Mouse (Mus musculus) neural tube, embryonic 11.5 days (tissue): ENCODE measurements around the gene Ppm1n. TPM values are rescaled to one million over a fixed set of nuclear protein-coding genes. Genes with fewer than 3 reads are reported as not detected.

Experiments used
- ATAC-seq: fragments of 200-750 bp; cut with Nextera tagmentation; 2 replicates; pipeline ENCODE4 v1.8.0; 2017; ENCODE audit warnings: moderate number of reproducible peaks, mild to moderate bottlenecking, moderate TSS enrichment, moderate library complexity; ENCODE audit not compliant: insufficient read depth, low FRiP score, low TSS enrichment
- DNase-seq: peaks from one replicate; pipeline ENCODE4 v3.0.0-alpha.2; 2015; ENCODE audit warnings: low spot score
- H3K27ac ChIP-seq: fragments of 300-500 bp; sonication (generic); 2 replicates; pipeline ENCODE4 v1.5.1; 2014; ENCODE audit warnings: low read depth, mild to moderate bottlenecking, low read length
- H3K27me3 ChIP-seq: fragments of 300-500 bp; sonication (generic); 2 replicates; pipeline ENCODE4 v1.6.1; 2014; ENCODE audit warnings: mild to moderate bottlenecking, low read length, mixed read lengths; ENCODE audit not compliant: control insufficient read depth, insufficient read depth
- H3K36me3 ChIP-seq: fragments of 300-500 bp; sonication (generic); 2 replicates; pipeline ENCODE4 v1.6.1; 2014; ENCODE audit warnings: mild to moderate bottlenecking, low read length, moderate library complexity, mixed read lengths; ENCODE audit not compliant: control insufficient read depth, insufficient read depth
- H3K4me1 ChIP-seq: fragments of 300-500 bp; sonication (generic); 2 replicates; pipeline ENCODE4 v1.6.1; 2014; ENCODE audit warnings: low read length, mixed read lengths; ENCODE audit not compliant: control insufficient read depth, insufficient read depth
- H3K4me2 ChIP-seq: fragments of 300-500 bp; sonication (generic); 2 replicates; pipeline ENCODE4 v1.6.1; 2014; ENCODE audit warnings: low read depth, mild to moderate bottlenecking, moderate library complexity
- H3K4me3 ChIP-seq: fragments of 300-500 bp; sonication (generic); 2 replicates; pipeline ENCODE4 v1.5.1; 2014; ENCODE audit warnings: low read depth, low read length
- H3K9ac ChIP-seq: fragments of 300-500 bp; sonication (generic); 2 replicates; pipeline ENCODE4 v1.6.1; 2014; ENCODE audit warnings: mild to moderate bottlenecking, low read length
- H3K9me3 ChIP-seq: fragments of 300-500 bp; sonication (generic); 2 replicates; pipeline ENCODE4 v1.6.1; 2016; ENCODE audit warnings: low read length; ENCODE audit not compliant: control insufficient read depth
- WGBS: fragments of 180-500 bp; shearing (Covaris S2); extraction: QIAGEN DNeasy Blood & Tissue Kit; methylation state at CpG from one replicate; pipeline ENCODE4 v1.1.7; 2014; 5-methylcytosine and 5-hydroxymethylcytosine counted together
- polyA plus RNA-seq: library from polyadenylated mRNA; unstranded; fragments of >200 nt; fragmentation: Nextera tagmentation; extraction: Ambion mirVana; gene quantifications from 2 replicates; pipeline ENCODE4 v1.2.1, GENCODE M21; 2014

The Ppm1n gene
- polyA plus RNA-seq, 1 experiment from 2014 or later, result not detected

DNA sequence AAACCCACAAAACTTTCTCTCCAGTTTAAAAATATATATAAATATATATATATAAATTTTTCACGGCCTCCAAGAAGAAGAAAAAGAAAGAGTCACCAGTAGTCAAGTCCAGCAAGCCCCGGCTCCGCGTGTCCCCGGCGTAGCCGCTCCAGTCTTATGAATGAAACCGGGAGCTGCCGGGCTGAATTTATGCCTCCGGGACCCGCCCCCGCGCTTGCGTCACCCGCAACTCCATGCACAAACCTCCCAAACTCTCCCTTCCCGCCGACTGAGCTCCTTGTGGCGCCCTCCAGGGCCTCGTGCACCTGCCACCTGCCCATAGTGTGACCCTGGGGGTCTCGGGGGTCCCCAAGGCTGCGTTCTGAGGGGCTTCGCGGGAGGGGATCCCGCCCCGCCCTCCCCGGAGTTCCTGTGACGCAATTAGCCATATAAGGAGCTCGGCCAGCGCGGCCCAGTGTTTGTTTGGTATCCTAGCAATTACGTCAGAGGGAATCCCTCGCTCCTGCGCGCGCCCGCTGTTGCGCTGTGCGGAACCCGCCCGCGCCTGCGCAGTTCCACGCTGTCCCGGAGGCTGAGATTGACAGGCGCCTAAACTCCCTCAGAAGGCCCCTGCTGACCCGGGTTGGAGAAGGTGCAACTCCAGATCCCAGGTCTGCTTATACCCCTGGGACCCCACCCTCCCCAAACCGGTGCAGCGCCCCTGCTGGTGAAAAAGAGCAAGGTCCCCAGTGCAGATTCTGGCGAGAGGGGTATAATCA, 30.2 kb upstream of the Ppm1n start, which contains the start of gene Fosb:
Gene Fosb, minus strand, starts transcription at position 168 of the 758 bp plus-strand sequence.
- H3K9me3 ChIP-seq, result no peaks in the 10 kb centered on the region
- peak within 1 kb of the TSS; percentile 50 for H3K9ac ChIP-seq
- WGBS, result under 1% methylated on average over 49 of the region's 49 CpGs
- no peaks in the 10 kb centered on the region for H3K36me3 ChIP-seq
- peaks cover 12% of the 10 kb centered on the region for H3K4me1 ChIP-seq
- H3K27ac ChIP-seq, result no peak within 1 kb of the TSS
- H3K4me2 ChIP-seq, result peak within 1 kb of the TSS; percentile 95
- DNase-seq, result peak; percentile 95
- peak within 1 kb of the TSS; percentile 57 for H3K4me3 ChIP-seq
- ATAC-seq, result peak; percentile 83
- H3K27me3 ChIP-seq, result peaks cover 28% of the 10 kb centered on the region

- Histone ChIP-seq H3K4me3 (peak overlapping the region; percentile 57), H3K9me3 (no peaks in the 10 kb centered on the region), H3K4me1 (peaks cover 16% of the 10 kb centered on the region), H3K27me3 (peaks cover 34% of the 10 kb centered on the region), H3K36me3 (no peaks in the 10 kb centered on the region), H3K9ac (peak overlapping the region; percentile 11; the same call in 1 of the 2 replicates), H3K27ac (no peak overlapping the region), H3K4me2 (peak overlapping the region; percentile 95)
- WGBS, result 1% methylated on average over 48 of the region's 48 CpGs
- DNase-seq, result no peak
- no peak for ATAC-seq
Measured at GRCm38 (mm10) chr7:19309278-19309883, 29.5 kb upstream of the Ppm1n start.

GRCm38 (mm10) chr7:19308454-19309277, 28.8 kb upstream of the Ppm1n start:
- peak overlapping the region; percentile 44 for H3K9ac ChIP-seq
- no peaks in the 10 kb centered on the region for H3K36me3 ChIP-seq
- peaks cover 16% of the 10 kb centered on the region for H3K4me1 ChIP-seq
- peaks cover 42% of the 10 kb centered on the region for H3K27me3 ChIP-seq
- under 1% methylated on average over 58 of the region's 58 CpGs for WGBS
- peak overlapping the region; percentile 57 for H3K4me3 ChIP-seq
- no peak overlapping the region for H3K27ac ChIP-seq
- ATAC-seq, result peak; percentile 70
- no peaks in the 10 kb centered on the region for H3K9me3 ChIP-seq
- DNase-seq, result peak; percentile 97
- peak overlapping the region; percentile 95 for H3K4me2 ChIP-seq

DNA sequence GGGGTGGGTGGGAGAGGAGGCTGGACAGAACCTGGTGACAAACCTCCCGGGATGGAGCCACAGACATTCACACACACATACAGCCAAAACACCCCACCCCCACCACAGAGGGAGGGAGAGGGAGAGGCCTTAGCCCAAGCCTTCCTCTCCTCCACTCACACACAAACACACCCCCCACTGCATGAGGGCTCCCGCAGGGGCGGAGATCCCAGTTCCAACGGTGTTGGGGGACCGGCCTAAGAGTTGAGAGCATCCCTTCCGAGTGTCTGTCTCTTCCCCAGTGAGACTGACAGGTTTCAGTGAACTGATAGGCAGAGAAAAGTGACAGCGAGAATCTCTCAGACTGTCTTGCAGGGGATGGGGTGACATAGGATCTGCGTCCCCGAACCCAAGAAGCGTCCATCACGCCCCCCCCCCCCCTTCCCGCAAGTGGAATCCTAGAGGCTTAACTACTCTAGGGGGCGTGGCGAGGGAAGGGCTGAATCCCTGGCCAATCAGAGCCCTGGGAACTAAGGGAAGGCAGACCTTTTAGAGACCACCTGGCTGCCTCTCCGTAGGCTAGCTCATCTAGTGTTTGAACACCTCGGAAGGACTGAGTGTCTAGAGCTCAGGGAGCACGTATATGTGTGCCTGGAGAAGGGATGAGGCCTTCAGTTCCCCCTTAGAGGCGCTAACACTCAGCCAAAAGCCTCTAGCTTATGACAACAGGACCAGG, 28.0 kb upstream of the Ppm1n start:
- 2% methylated on average over 18 of the region's 18 CpGs for WGBS
- Histone ChIP-seq H3K27me3 (peaks cover 49% of the 10 kb centered on the region), H3K9ac (peak overlapping the region; percentile 44), H3K27ac (no peak overlapping the region), H3K4me1 (peaks cover 16% of the 10 kb centered on the region), H3K4me2 (peak overlapping the region; percentile 95), H3K9me3 (no peaks in the 10 kb centered on the region), H3K36me3 (no peaks in the 10 kb centered on the region), H3K4me3 (peak overlapping the region; percentile 57)
- ATAC-seq (peak; percentile 33), DNase-seq (peak; percentile 65)

- Histone ChIP-seq H3K9me3 (no peaks in the 10 kb centered on the region), H3K9ac (no peak overlapping the region), H3K27ac (no peak overlapping the region), H3K36me3 (no peaks in the 10 kb centered on the region), H3K4me2 (no peak overlapping the region), H3K4me1 (peaks cover 16% of the 10 kb centered on the region), H3K4me3 (no peak overlapping the region), H3K27me3 (peaks cover 57% of the 10 kb centered on the region)
- ATAC-seq, result no peak
- 68% methylated on average over 25 of the region's 25 CpGs for WGBS
- no peak for DNase-seq
Measured at GRCm38 (mm10) chr7:19306819-19307738, 27.2 kb upstream of the Ppm1n start.

GRCm38 (mm10) chr7:19305796-19306765, 26.2 kb upstream of the Ppm1n start:
- H3K27me3 ChIP-seq, result peaks cover 63% of the 10 kb centered on the region
- no peak overlapping the region for H3K27ac ChIP-seq
- no peaks in the 10 kb centered on the region for H3K9me3 ChIP-seq
- no peak for ATAC-seq
- no peak overlapping the region for H3K4me2 ChIP-seq
- peaks cover 22% of the 10 kb centered on the region for H3K4me1 ChIP-seq
- 48% methylated on average over 16 of the region's 16 CpGs for WGBS
- H3K36me3 ChIP-seq, result no peaks in the 10 kb centered on the region
- H3K4me3 ChIP-seq, result no peak overlapping the region
- DNase-seq, result no peak
- H3K9ac ChIP-seq, result no peak overlapping the region

GRCm38 (mm10) chr7:19305413-19305735, 25.5 kb upstream of the Ppm1n start:
- ATAC-seq (no peak), DNase-seq (no peak)
- Histone ChIP-seq H3K36me3 (no peaks in the 10 kb centered on the region), H3K9me3 (no peaks in the 10 kb centered on the region), H3K4me1 (peaks cover 22% of the 10 kb centered on the region), H3K4me3 (no peak overlapping the region), H3K27me3 (peaks cover 63% of the 10 kb centered on the region), H3K9ac (peak overlapping the region; percentile 10; the same call in 1 of the 2 replicates), H3K27ac (no peak overlapping the region), H3K4me2 (no peak overlapping the region)
- 10% methylated on average over 6 of the region's 6 CpGs for WGBS
